Mouse (Mus musculus): ENCODE measurements around the gene Foxk1.

Foxk1 gene

GRCm38 (mm10) chr5:142478829-142479435 is 77.6 kb downstream of the Foxk1 start:
- DNase-seq (ENCODE audit: low spot score in 2 of 2): peak in 1 of 2 experiments; percentile 74

- DNase-seq (ENCODE audit: low spot score in 2 of 2): no peak
These were observed 81.2 kb downstream of the Foxk1 start for GRCm38 (mm10) chr5:142482512-142482911.

GRCm38 (mm10) chr5:142483581-142483980 is 82.3 kb downstream of the Foxk1 start:
- DNase-seq (ENCODE audit: low spot score in 2 of 2): no peak

- no peak for DNase-seq (ENCODE audit: low spot score in 2 of 2)
These were observed 85.4 kb downstream of the Foxk1 start for GRCm38 (mm10) chr5:142486654-142487053.

GRCm38 (mm10) chr5:142489955-142490707 is 88.8 kb downstream of the Foxk1 start:
- no peak for DNase-seq (ENCODE audit: low spot score in 2 of 2)

- no peak for DNase-seq (ENCODE audit: low spot score in 2 of 2)
These were observed 92.0 kb downstream of the Foxk1 start for GRCm38 (mm10) chr5:142493307-142493706.

GRCm38 (mm10) chr5:142495321-142496096 is 94.2 kb downstream of the Foxk1 start:
- no peak for DNase-seq (ENCODE audit: low spot score in 2 of 2)

GRCm38 (mm10) chr5:142498964-142499363 is 97.7 kb downstream of the Foxk1 start:
- peak in 1 of 2 experiments; percentile 34 for DNase-seq (ENCODE audit: low spot score in 2 of 2)

GRCm38 (mm10) chr5:142500918-142501317 is 99.6 kb downstream of the Foxk1 start:
- DNase-seq (ENCODE audit: low spot score in 2 of 2): peak in 1 of 2 experiments; percentile 10

GRCm38 (mm10) chr5:142502414-142502813 is 101.1 kb downstream of the Foxk1 start:
- DNase-seq (ENCODE audit: low spot score in 2 of 2): peak; percentile 14 to 62

- no peak for DNase-seq (ENCODE audit: low spot score in 2 of 2)
These were observed 102.9 kb downstream of the Foxk1 start for GRCm38 (mm10) chr5:142504175-142504574.

GRCm38 (mm10) chr5:142505695-142506423 is 104.6 kb downstream of the Foxk1 start:
- DNase-seq (ENCODE audit: low spot score in 2 of 2): no peak

GRCm38 (mm10) chr5:142509141-142510060 is 108.1 kb downstream of the Foxk1 start:
- no peak for DNase-seq (ENCODE audit: low spot score in 2 of 2)

- no peak for DNase-seq (ENCODE audit: low spot score in 2 of 2)
These were observed 108.7 kb downstream of the Foxk1 start for GRCm38 (mm10) chr5:142510061-142510414.

Measured in thymus, postnatal 10 days (tissue).